22 mouse cellular contexts compared by ENCODE assay signal in genomic region chr1:164603433-164603832, GRCm38 (mm10).
DNase-seq lines count a peak whose midpoint lies in the region; ATAC-seq and TF ChIP-seq lines count a peak whose summit lies in the region.
"Had no signal": no experiment of that assay in that cellular context is flagged by ENCODE, and none has a peak within 500 bp of the region (broad histone marks: within the 10 kb centered on the region; RNA-seq: fewer than 3 reads in every experiment).

No protein-coding gene starts in this region.

- DNase-seq in heart, adult 2 months: no peak
- DNase-seq in heart, postnatal 14 days: no peak
- no peak for DNase-seq in liver, embryonic 14.5 days (ENCODE audit: low read depth in 3 of 3, low spot score in 3 of 3)
- DNase-seq in liver: no peak
- DNase-seq in ES-CJ7 (ENCODE audit: low read depth, low spot score): peak; percentile 23
- peak; percentile 5 for DNase-seq in induced T-regulatory cell, adult 2 months (ENCODE audit: low read depth)
- DNase-seq in retina, postnatal 1 day: no peak
- DNase-seq: adrenal gland, postnatal 25 days; cerebellum, adult 9-10 months; heart, postnatal 36 days; lung, adult 2 months; right cerebral cortex, postnatal 25 days had no signal

- TF ChIP-seq POLR2A in heart, adult 2 months (IDR thresholded peaks at IDR 0.05; ENCODE audit: insufficient read depth, low read depth, low read length): no peak

- H3K36me3 ChIP-seq in heart, adult 2 months (ENCODE audit: control insufficient read depth, insufficient read depth, low read length): no peaks in the 10 kb centered on the region
- H3K36me3 ChIP-seq in liver, embryonic 14.5 days (replicated peaks; ENCODE audit: control insufficient read depth, insufficient read depth, low read depth): no peaks in the 10 kb centered on the region
- H3K36me3 ChIP-seq in hindbrain, embryonic 12.5 days: no peaks in the 10 kb centered on the region
- H3K36me3 ChIP-seq: heart, embryonic 12.5 days; kidney, embryonic 15.5 days; limb, embryonic 12.5 days; midbrain, embryonic 12.5 days; neural tube, embryonic 13.5 days had no signal

- TF ChIP-seq EP300 in heart, adult 2 months (IDR thresholded peaks at IDR 0.05; ENCODE audit: insufficient read depth, low read depth, low read length): no peak
- TF ChIP-seq EP300 in liver, embryonic 14.5 days (IDR thresholded peaks at IDR 0.05; ENCODE audit: low read depth): no peak

- no peak overlapping the region for H3K9ac ChIP-seq in heart, adult 2 months (ENCODE audit: low read depth, low read length)
- H3K9ac ChIP-seq in liver, embryonic 14.5 days (replicated peaks): no peak overlapping the region
- no peak overlapping the region for H3K9ac ChIP-seq in hindbrain, embryonic 12.5 days
- H3K9ac ChIP-seq: forebrain, embryonic 13.5 days; heart, embryonic 12.5 days; kidney, embryonic 15.5 days; limb, embryonic 12.5 days; midbrain, embryonic 12.5 days; neural tube, embryonic 13.5 days had no signal

- H3K4me2 ChIP-seq in liver, embryonic 14.5 days (ENCODE audit: low read depth): no peak overlapping the region
- no peak overlapping the region for H3K4me2 ChIP-seq in hindbrain, embryonic 12.5 days (replicated peaks)
- H3K4me2 ChIP-seq: forebrain, embryonic 13.5 days; heart, embryonic 12.5 days; kidney, embryonic 15.5 days; limb, embryonic 12.5 days; midbrain, embryonic 12.5 days; neural tube, embryonic 13.5 days had no signal

- H3K4me1 ChIP-seq in heart, adult 2 months (ENCODE audit: control insufficient read depth, insufficient read depth, low read length): no peaks in the 10 kb centered on the region
- no peaks in the 10 kb centered on the region for H3K4me1 ChIP-seq in liver, embryonic 14.5 days (replicated peaks; ENCODE audit: control insufficient read depth in 2 of 2, insufficient read depth in 2 of 2, low read length in 1 of 2)
- H3K4me1 ChIP-seq in hindbrain, embryonic 12.5 days: no peaks in the 10 kb centered on the region
- H3K4me1 ChIP-seq: forebrain, embryonic 13.5 days; heart, embryonic 12.5 days; kidney, embryonic 15.5 days; limb, embryonic 12.5 days; neural tube, embryonic 13.5 days had no signal

- ATAC-seq in liver, embryonic 14.5 days (ENCODE audit: insufficient read depth): no peak
- ATAC-seq in hindbrain, embryonic 12.5 days (ENCODE audit: low FRiP score): no peak
- ATAC-seq: activated CD4-positive, CD25-positive, alpha-beta regulatory T cell, adult 4 months; forebrain, embryonic 13.5 days; inflammation-experienced regulatory T-cells, adult 6 months had no signal

- no peaks in the 10 kb centered on the region for H3K9me3 ChIP-seq in liver, embryonic 14.5 days (ENCODE audit: control insufficient read depth, low read length)
- H3K9me3 ChIP-seq in hindbrain, embryonic 12.5 days (replicated peaks): no peaks in the 10 kb centered on the region; the same call in 1 of the 2 replicates
- H3K9me3 ChIP-seq: forebrain, embryonic 13.5 days; kidney, embryonic 15.5 days; limb, embryonic 12.5 days; midbrain, embryonic 12.5 days; neural tube, embryonic 13.5 days had no signal

- no peaks in the 10 kb centered on the region for H3K79me2 ChIP-seq in heart, adult 2 months (replicated peaks; ENCODE audit: control insufficient read depth, insufficient read depth, low read length)

- 70% methylated on average over 3 of the region's 3 CpGs for WGBS in heart, adult 2 months
- 53% methylated on average over 3 of the region's 3 CpGs for WGBS in liver, embryonic 14.5 days (ENCODE audit: insufficient replicate concordance)
- 75% methylated on average over 3 of the region's 3 CpGs for WGBS in hindbrain, embryonic 12.5 days

- H3K27me3 ChIP-seq in heart, adult 2 months (ENCODE audit: control insufficient read depth, insufficient read depth, low read length): no peaks in the 10 kb centered on the region
- no peaks in the 10 kb centered on the region for H3K27me3 ChIP-seq in liver, embryonic 14.5 days (ENCODE audit: control insufficient read depth, insufficient read depth, low read length)
- no peaks in the 10 kb centered on the region for H3K27me3 ChIP-seq in hindbrain, embryonic 12.5 days
- H3K27me3 ChIP-seq: forebrain, embryonic 13.5 days; heart, embryonic 12.5 days; kidney, embryonic 15.5 days; limb, embryonic 12.5 days; midbrain, embryonic 12.5 days; neural tube, embryonic 13.5 days had no signal

- H3K4me3 ChIP-seq in heart, adult 2 months: no peak overlapping the region
- H3K4me3 ChIP-seq in liver, embryonic 14.5 days (ENCODE audit: insufficient read depth in 1 of 2, low read depth in 2 of 2, low read length in 2 of 2): no peak overlapping the region
- no peak overlapping the region for H3K4me3 ChIP-seq in hindbrain, embryonic 12.5 days
- H3K4me3 ChIP-seq: forebrain, embryonic 13.5 days; heart, embryonic 12.5 days; kidney, embryonic 15.5 days; limb, embryonic 12.5 days; midbrain, embryonic 12.5 days; neural tube, embryonic 13.5 days had no signal

- no peak overlapping the region for H3K27ac ChIP-seq in heart, adult 2 months
- H3K27ac ChIP-seq in liver, embryonic 14.5 days: no peak overlapping the region
- no peak overlapping the region for H3K27ac ChIP-seq in hindbrain, embryonic 12.5 days
- H3K27ac ChIP-seq: forebrain, embryonic 13.5 days; kidney, embryonic 15.5 days; limb, embryonic 12.5 days; macrophage; midbrain, embryonic 12.5 days; neural tube, embryonic 13.5 days had no signal

- peak; percentile 26; the same call in 1 of the 2 replicates for TF ChIP-seq CTCF in heart, adult 2 months (IDR thresholded peaks at IDR 0.05)
- TF ChIP-seq CTCF in liver, embryonic 14.5 days (IDR thresholded peaks at IDR 0.05; ENCODE audit: low read depth): 0 out of 2 replicates have a peak, but pooled peaks have one; percentile 16

- intact Hi-C loops in heart, adult 2 months (cut with DNase I): no loop called here
- intact Hi-C loops in heart, postnatal 14 days (cut with DNase I): no loop called here

Comparison
In these comparisons a context has a peak if more than half of its experiments do, and no peak if none do; other contexts are left out.
1. DNase-seq: peak in ES-CJ7 (single experiment) and induced T-regulatory cell, adult 2 months (single experiment); none in heart, adult 2 months (0 of 2), heart, postnatal 14 days (0 of 2), liver, embryonic 14.5 days (0 of 3), liver (single experiment) and retina, postnatal 1 day (single experiment).